Mouse (Mus musculus): Measurements from ENCODE around the gene Btbd11.
A peak's percentile ranks its signal among the peaks of the same experiment; 100 is the strongest.

Gene Btbd11

DNA sequence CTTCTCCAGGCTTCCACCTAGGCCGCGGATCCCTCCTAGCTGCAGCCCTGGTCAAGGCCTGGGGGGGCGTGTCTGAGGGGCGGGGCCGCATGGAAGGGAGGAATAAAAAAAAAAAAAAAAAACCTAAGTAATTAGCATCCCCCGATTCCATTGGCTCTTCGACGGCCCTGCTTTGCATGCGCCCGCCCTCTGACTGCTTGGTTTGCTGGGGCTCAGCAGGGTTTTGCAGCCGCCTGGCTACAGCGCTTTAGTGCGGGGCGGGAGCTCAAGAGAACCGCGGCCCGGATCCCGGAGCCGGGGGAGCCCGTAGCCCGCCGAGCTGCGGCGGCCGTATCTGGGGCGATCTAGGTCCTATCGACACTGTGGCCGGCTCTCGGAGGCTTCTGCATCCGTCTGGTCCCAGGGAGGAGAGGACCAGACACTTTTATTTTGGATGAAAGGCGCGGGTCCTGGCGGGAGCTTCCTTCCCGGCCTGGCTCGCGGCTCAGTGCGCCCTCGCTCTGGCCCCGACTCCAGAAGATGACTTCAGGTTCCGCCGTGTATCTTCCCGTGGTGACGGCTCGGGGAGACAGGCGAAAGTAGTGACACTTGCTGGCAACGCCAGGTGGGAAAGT lies at the start of gene Btbd11:
Gene Btbd11 (plus strand): TSS at position 210 of the 614 bp plus-strand sequence.
- DNase-seq (ENCODE audit: low spot score) = peak; percentile 76

DNA sequence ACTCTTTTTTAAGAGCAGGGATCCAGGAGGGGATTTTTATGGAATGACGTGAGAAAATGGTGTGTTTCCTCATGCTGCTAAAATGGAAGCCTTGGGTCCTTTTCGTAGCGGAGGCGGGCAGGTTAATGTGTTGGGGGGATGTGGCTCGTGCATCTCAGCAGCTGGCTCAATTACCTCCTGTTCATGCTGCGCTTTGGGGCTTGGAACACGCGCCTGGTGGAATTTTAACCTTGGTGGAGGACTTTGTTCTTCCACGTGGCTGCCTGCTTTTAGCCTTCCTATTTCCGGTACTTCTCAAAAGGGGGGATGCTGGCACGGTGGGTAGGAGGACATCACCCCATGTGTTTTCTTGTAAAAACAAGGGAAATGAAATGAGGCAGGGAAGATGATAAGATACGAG lies 47.9 kb upstream of the Btbd11 start:
- no peak for DNase-seq (ENCODE audit: low spot score)

DNA sequence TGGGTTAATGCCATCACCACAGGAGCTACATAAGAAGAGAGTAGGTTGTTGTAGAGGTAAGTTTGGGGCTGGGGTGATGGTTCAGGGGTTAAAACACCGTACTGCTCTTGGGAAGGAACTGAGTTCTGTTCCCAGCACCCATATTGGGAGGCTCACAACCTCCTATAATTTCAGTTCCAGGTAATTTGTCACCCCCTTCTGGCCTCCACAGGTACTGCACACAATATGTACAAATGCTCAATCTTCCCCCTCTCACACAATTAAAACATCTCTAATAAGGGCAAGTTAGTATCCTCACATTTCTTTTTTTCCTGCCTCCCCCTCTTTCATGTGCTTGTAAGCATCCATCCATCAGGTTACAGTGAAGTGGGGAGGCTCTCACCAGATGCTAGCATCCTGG lies 44.7 kb upstream of the Btbd11 start:
- no peak for DNase-seq (ENCODE audit: low spot score)

DNA sequence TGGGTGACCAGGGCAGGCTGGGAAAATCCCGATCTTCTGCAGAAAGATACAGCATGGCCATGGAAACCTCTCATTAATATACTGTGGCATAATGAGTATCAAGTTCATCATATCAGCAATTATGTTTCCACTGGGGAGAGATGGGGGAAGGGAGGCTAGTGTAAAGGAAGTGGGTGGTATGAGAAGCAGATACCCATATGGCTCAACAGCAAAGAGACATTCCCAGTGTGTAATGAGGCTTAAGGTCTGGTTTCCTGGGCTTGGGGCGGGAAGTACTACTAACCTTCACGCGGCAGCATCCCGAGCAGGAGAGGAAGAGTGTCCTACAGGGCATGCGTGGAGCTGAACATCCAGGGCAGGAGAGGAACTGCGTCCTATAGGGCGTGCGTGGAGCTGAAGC lies 39.4 kb upstream of the Btbd11 start:
- DNase-seq (ENCODE audit: low spot score) = no peak

DNA sequence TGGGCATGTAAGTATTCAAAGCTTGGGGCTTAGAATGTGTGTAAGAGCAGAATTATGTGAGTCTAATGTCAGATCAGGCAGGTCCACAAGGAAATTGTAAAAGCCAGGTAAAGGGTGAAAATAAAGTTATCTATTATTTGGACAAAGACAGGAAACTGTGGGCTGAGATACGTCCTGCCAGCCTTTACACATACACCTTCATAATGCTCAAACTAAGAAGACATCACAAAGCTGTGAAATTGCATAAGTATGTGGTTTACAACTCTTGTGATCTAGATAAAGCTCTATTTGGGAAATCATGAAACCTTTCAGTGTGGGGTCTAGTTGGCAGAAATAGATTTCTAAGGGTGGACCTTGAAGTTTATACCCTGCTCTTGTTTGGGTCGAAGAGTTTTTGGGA lies 34.1 kb upstream of the Btbd11 start:
- DNase-seq (ENCODE audit: low spot score) = no peak

DNA sequence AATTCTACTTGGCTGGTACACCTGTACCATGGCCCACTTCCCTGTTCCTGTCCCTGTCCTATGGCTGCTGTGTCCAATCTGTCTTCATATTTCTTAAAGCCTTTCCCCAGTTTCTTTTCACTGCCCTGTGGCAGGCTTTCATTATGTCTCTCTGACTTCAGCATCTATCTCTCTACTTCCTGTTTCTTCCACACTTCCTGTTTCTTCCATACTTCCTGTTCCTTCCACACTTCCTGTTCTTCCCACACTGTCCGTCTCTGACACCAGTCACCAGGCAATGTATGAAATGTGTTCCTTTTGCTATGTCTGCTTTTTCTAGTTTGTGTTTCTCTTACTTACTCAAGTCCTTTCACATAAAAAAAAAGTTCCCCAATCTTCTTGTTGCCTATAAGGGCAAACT lies 32.3 kb upstream of the Btbd11 start:
- DNase-seq (ENCODE audit: low spot score) = no peak

DNA sequence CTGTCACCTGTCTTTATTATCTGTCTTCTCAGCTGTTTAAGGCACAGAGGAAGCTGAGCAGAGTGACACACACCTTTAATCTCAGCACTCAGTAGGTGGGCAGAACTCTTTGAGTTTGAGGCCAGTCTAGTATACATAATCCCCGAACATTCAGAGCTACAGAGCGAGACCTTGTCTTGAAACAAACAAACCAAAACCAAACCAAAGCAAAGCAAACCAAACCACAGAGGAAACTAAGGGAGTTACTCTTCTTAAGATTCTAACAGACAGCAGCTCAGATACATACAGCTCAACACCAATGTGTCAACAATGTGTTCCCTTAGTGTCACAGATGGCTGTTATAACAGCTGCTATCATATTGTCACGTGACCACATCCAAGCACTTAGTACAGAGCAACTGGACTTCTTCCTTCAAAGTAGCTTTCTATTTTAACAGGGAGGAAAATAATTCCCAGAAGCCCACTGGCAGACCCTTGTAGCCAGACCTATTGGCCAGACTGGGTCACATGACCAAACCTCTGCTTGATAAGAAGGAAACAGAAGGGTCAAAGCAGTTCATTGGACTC lies 27.0 kb upstream of the Btbd11 start:
- DNase-seq (ENCODE audit: low spot score) = no peak

DNA sequence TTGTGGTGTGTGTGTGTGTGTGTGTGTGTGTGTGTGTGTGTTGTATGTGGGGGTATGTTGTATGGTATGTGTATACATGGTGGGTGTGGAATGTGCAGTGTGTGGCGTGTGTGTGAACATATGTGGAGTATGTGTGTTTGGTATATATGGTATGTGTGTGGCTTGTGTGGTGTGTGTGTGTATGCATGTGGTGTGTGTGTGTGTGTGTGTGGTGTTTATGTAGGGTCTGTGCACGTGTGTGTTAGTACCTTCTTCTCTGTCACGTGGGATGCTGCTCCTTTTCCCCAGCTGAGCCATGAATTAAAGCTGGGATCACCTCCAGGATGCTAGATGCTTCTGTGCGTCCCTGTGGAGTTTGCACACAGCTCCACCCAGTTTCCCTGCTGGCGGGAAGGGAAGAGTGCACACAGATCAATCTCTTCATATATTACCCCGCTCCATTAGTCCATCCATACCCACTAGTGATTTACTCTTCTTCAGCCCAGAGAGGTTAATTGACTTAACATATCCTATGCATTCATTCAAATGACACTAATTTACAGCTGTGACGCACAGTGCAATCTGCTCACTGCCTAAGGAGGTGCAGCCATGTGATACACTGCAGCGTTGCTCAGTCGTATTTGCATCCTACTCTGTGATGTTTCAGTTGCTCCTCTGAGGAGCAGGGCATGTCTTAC lies 23.7 kb upstream of the Btbd11 start:
- no peak for DNase-seq (ENCODE audit: low spot score)

DNA sequence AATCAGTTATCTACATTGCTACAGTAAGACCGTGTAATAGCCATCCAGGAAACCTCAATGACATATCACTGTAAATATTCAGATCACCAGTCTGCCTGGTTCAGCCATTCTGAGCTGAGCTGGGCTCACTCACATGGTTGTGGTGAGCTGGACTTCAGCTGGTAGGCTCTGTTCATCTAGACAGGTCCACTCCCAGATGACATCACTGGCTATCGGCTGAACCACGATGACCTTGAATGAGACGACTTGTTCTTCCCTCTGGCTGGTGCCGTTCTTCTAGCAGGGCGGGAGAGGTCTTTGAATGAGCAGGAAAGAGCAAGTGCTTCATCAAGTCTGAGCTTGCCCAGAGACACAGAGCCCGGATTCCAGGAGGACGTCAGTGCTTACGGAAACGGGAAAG lies 19.7 kb upstream of the Btbd11 start:
- DNase-seq (ENCODE audit: low spot score) = no peak

DNA sequence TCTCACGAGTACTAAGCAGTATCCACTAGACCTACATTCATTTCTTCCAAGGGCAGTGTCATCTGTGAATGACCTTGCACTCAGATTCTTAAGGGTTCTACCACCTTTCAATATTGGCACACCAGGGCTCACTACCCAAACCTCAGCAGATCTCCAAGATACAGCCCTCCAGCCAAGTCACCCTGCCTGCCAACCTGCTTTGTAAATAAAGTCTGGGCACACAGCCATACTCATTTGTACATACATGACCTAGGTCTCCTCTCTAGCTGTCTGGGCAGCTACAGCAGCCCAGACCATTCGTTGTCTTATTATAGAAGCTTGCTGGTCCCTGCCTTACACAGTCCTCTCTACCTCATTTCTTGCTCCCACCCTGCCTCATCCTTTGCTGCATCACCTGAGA lies 15.3 kb upstream of the Btbd11 start:
- DNase-seq (ENCODE audit: low spot score) = no peak

DNA sequence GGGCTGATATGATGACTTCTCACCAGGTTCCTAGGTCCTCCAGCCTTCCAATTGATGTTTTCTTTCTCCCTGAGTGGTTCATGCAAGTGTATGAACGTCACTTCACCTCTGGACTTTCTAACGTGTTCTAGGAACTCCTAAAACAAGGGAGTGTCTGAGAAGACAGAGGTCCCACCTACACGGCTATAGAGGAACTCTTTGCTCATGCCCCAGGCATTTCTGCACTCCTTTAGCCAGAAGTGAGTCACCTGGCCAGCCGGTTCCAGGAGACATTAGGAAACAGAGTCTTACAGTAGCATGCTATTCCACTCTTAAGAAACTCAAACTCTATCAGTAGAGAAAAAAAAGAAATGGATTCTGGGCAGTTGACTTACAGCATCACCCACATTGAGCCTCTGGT lies 14.5 kb upstream of the Btbd11 start:
- DNase-seq (ENCODE audit: low spot score) = no peak

DNA sequence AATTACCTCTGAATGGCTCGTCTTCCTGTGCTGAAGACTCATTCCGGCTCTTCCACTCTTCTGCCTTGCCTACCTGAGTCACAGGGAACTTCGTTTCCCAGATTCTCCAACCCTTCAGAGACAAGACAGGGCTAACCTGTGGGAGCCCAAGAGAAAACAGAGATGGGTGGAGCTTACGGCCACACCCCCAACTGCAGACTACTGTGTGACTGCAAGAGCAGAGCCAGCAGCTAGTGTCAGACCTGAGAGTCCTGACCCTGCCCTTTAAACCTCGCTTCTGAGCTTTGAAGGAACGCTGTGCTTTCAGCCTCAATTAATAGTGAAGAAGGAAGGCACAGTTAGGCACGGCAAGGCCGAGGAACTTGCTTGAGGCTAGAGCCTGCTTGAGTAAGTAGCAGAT lies 7.6 kb upstream of the Btbd11 start:
- DNase-seq (ENCODE audit: low spot score) = no peak

DNA sequence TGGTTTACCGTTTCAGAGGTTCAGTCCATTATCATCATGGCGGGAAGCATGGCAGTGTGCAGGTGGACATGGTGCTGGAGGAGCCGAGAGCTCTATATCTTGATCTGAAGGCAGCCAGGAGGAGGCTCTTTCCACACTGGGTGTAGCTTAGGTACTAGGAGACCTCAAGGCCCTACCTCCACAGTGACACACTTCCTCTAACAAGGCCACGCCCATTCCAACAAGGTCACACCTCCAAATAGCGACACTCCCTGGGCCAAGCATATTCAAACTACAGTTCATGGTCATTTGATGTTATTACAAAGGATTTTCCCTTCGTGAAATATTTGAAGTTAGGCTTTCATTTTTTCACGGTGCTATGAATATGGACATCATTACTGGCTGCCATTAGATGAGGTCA lies 3.6 kb upstream of the Btbd11 start:
- DNase-seq (ENCODE audit: low spot score) = no peak

DNA sequence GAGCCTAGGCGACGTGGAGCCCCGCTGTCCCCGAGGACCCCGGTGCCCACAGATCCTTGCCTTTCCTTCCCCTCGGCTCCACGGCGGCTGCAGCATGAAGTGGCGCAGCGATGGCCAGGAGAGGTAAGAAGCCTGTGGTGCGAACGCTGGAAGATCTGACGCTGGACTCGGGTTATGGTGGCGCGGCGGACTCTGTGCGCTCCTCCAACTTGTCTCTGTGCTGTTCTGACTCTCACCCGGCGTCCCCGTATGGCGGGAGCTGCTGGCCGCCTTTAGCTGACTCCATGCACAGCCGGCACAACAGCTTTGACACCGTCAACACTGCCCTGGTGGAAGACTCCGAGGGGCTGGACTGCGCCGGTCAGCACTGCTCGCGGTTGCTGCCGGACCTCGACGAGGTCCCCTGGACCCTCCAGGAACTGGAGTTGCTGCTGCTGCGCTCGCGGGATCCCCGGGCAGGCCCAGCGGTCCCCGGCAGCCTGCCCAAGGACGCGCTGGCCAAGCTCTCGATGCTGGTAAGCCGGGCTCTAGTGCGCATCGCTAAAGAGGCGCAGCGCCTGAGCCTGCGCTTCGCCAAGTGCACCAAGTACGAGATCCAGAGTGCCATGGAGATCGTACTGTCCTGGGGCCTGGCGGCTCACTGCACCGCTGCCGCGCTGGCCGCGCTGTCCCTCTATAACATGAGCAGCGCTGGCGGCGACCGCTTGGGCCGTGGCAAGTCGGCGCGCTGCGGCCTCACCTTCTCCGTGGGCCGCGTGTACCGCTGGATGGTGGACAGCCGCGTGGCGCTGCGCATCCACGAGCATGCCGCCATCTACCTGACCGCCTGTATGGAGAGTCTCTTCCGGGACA lies 831 bp downstream of the Btbd11 start:
- DNase-seq (ENCODE audit: low spot score) = peak; percentile 29

DNA sequence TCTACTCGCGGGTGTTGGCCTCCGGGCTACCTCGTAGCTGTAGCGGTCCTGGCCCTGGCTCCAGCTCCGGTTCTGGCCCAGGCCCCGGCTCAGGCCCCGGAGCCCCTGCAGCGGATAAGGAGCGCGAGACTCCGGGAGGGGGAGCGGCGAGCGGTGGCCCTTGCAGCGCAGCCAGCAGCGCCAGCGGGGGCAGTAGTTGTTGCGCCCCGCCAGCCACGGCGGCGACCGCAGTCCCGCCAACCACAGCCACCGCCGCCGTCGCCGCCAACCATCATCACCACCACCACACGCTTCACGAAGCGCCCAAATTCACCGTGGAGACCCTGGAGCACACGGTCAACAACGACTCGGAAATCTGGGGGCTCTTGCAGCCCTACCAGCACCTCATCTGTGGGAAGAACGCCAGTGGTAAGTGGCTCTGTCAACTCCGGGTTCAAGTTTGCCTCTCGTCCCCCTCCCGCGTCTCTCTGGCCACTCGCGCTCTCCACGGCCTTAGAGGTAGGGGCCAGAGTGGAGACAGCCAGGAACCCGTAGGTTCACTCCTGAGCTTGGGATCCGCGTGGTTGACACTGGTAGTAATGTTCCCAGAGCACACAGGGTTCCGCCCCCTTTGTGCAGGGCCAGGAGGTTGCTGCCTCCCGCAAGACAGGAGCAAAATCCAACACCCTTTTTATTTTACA lies 1.6 kb downstream of the Btbd11 start:
- no peak for DNase-seq (ENCODE audit: low spot score)

DNA sequence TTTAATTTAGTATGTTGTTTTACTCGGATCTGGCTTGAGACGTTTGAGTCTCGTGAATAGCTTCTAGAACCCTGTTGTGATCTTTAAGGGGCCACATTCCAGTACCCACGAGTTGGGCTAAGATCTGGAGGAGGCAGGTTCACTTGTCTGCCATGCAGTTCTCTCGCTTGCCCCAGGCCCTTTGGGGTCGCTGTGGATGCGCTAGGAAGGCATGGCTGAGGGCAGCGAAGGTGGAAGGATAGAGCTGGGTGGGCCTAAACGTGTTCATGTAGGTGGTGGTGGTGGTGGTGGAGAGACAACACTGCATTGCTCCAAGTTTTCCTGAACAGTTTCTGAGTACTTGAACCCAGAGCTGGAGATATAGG lies 2.1 kb downstream of the Btbd11 start:
- no peak for DNase-seq (ENCODE audit: low spot score)

DNA sequence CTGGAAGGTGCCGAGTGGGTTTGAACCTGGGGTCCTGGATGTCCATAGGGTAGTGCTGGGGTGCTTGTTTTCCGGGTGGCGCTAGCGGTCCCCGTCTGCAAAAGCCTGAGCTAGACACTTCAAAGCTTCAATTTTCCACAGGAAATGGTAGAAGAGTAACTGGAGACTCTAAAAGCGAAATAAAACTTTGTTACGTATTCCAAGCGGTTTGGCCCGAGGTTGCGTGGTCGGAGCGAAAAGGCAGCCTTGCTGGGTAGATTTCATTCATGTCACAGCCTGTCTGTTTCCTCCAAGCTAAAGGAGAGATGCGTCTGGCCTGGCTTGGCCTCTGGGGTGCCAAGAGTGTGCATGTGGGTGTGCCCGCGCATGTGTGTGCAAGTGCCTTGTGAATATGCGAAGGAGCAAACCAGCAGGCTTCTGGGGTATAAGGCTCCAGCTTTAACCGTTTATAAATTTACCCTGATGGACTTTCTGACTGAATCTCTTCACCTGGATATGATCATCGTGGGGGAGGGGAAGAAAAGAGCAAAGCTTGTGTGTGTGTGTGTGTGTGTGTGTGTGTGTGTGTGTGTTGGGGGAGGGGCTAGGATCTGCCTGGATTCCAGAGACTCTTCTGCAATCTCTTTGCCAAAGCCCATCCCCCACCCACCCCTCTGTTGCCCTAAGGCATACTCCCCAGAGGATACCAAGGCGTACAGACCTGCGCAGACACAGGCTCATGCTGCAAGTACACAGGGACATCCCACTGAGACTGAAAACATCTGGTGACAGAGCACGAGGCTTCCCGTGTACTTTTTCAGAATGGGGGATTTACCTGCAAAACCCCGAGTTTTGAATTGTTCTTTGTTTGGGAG lies 2.9 kb downstream of the Btbd11 start:
- DNase-seq (ENCODE audit: low spot score) = no peak

DNA sequence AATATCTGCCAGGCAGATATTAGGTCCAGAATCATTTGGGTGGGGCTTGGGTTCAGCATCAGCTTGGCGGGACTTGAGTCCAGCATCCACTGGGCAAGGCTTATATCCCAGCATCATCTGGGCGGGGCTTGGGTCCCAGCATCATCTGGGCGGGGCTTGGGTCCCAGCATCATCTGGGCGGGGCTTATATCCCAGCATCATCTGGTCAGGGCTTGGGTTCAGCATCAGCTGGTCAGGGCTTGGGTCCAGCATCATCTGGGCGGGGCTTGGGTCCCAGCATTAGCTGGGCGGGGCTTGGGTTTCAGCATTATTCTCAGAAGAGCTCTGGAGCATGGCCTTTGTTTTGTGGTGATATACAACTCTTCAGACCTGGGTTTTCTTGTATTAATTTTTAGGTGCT lies 6.4 kb downstream of the Btbd11 start:
- DNase-seq (ENCODE audit: low spot score) = no peak

DNA sequence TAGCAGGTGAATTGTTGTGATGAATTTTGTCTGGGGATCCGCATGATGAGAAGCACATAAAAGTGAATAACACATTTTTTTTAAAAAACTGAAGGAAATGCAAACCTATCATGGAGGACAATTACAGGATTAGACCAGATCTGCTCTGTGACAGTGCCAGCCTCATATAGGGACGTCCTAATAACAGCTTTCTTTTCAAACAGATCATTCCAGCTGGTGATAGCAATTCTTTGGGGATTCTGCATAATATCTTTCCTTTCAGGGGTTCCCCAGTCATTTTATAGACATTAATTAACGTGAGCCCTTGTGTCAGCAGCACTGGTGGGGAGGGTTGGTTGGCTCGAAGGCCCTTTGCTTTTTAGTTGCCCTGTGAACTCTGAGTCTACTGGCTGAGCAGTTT lies 7.9 kb downstream of the Btbd11 start:
- no peak for DNase-seq (ENCODE audit: low spot score)

DNA sequence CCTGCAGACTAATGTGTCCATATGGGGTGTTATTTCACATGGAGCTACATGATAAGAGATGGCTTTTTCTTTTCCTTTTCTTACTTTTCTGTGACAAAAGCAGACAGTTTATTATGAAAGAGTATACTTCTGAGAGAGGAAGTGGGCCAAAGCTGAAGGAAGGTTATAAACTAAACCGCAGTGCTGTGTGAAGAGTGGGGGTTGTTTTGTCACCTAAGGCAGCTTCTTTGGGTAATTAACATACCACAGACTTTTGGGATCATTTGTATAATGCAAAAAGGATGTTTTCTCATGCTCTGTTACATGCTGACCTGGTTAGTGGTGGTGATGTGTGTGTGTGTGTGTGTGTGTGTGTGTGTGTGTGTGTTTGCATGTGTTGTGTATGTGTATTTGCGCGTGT lies 24.5 kb downstream of the Btbd11 start:
- no peak for DNase-seq (ENCODE audit: low spot score)

DNA sequence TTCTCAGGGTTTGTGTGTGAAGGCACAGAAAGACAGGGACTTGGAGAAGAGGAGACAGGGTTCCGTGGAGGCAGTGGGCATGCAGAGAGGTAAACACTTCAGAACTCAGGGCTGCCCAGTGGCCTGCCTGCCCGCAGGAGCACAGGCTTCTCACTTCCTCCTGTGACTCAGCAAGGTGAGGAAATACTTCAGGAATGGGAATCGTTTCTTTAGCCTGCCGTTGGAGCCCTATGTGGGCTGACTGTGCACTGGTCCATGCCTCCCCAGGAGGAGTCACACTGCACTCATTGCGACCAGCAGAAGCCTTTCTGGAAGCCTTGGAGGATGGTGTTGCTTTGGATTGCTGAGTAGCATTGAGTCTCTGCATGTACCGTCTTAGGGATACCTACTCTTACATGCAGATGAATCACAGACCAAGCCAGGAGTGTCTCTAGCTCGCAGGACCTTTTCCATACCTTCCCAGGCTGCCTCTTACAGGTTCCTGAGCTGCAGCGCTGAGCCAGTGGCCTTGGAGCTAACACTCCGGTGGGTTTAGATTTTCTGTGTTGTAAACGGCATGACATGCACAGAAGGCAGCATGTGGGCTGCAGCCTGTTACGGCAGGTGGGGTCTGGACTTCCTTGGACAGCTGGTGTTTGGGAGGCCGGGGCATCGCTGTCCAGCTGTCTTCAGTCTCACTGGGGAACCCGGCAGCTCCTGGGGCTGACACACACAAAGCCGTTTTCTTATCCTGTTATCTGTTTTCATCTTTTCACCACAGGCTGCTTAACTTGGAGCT lies 34.4 kb downstream of the Btbd11 start:
- no peak for DNase-seq (ENCODE audit: low spot score)
